Mouse (Mus musculus) adrenal gland, postnatal 10 days (tissue): ENCODE data around the gene Olfr384. TPM values are rescaled to one million over a fixed set of nuclear protein-coding genes. Genes with fewer than 3 reads are reported as not detected.
"Not testable (repeated sequence)": the region's sequence is repeated elsewhere in the genome, so short reads cannot be mapped to it uniquely, and the experiment has no call there.

Source experiments
- DNase-seq: peaks from one replicate; pipeline ENCODE4 v3.0.0; 2021; ENCODE audit warnings: mixed read lengths
- long read RNA-seq, 2 experiments: library from polyadenylated mRNA; stranded (forward); transcript quantifications; one replicate each; pipeline ENCODE4 v2.0.0; 2021
- total RNA-seq, 2 experiments: library from RNA; stranded (reverse); gene quantifications; 2 replicates each; pipeline ENCODE4 v1.2.3; 2021

Gene Olfr384
- total RNA-seq: not detected
- long read RNA-seq, experiment 1: 0 reads
- long read RNA-seq, experiment 2: 0 reads

GRCm38 (mm10) chr11:73598294-73598693, at the start of gene Olfr384:
TSS of gene Olfr384 (plus strand) at chr11:73598594.
- no peak for DNase-seq

GRCm38 (mm10) chr11:73579871-73580270, 18.5 kb upstream of the Olfr384 start:
- DNase-seq: peak; percentile 36

DNA sequence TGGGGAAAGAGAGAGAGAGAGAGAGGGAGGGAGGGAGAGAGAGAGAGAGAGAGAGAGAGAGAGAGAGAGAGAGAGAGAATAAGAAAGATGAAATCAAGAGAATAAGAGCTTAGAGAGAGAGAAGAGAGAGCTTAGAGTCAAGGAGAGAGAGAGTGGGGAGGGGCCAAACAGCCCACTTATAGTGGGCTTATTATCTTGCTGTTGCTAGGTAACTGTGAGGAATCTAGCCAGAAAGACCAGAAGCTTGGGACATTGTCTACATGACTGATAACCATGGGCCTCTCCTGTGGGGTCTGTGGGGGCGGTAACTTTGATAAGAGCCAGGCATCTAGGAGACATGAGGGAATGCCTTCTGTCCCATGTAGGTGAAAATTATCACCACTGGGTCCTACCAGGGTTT, 15.2 kb upstream of the Olfr384 start:
- not testable (repeated sequence) for DNase-seq

GRCm38 (mm10) chr11:73592908-73593307, 5.5 kb upstream of the Olfr384 start, which contains the start of gene Olfr385:
TSS of gene Olfr385 (minus strand) at chr11:73593008.
- DNase-seq: no peak

Other genes with a start within 250 kb of the Olfr384 start
- gene Olfr20, start 247.8 kb upstream of the Olfr384 start, total RNA-seq: under 1 TPM in 1 of 2 experiments, not detected in 1; 0.45 TPM
- not detected for gene Olfr376, start 227.3 kb upstream of the Olfr384 start, total RNA-seq
- gene Olfr1, start 199.0 kb upstream of the Olfr384 start, total RNA-seq: not detected
- gene Olfr378, start 170.1 kb upstream of the Olfr384 start, total RNA-seq: not detected
- not detected for gene Olfr380, start 141.1 kb upstream of the Olfr384 start, total RNA-seq
- gene Olfr381, start 107.0 kb upstream of the Olfr384 start, total RNA-seq: not detected
- not detected for gene Olfr382, start 81.4 kb upstream of the Olfr384 start, total RNA-seq
- gene Olfr385, start 5.6 kb upstream of the Olfr384 start, total RNA-seq: not detected
- gene Zfp735, start 90.2 kb downstream of the Olfr384 start, total RNA-seq: not detected
- gene Olfr389, start 182.1 kb downstream of the Olfr384 start, total RNA-seq: not detected
- gene Olfr390, start 184.4 kb downstream of the Olfr384 start, total RNA-seq: not detected
- gene Olfr391-ps, start 204.5 kb downstream of the Olfr384 start, total RNA-seq: not detected
- gene Olfr392, start 218.5 kb downstream of the Olfr384 start, total RNA-seq: not detected